Mouse (Mus musculus): ENCODE results near the gene Vmn1r77. TPM values are rescaled to one million over a fixed set of nuclear protein-coding genes. Genes with fewer than 3 reads are reported as not detected.

Gene Vmn1r77
- not detected in 2 replicates for polyA plus RNA-seq (2015; fragmentation: Nextera tagmentation; extraction: Ambion mirVana)

DNA sequence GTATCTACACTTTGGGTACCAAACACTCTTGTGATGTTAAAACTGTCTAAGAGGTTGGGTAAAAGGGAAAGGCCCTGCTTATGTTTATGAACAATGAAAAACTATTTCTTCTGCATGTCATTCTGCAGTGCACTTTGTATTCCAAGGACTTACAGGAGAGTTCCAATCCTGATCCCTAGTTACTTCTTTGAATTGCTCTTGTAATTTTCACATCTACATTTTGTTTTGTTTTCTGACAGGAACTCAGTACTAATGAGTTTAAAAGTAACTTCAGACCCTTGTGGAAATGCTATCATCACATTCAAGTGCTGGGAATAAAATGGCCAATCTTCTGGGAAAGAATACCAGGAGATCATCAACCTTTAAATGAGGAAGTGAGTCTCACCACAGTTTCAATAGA, at the start of gene Vmn1r77:
Gene Vmn1r77, plus strand, starts transcription at position 301 of the 400 bp plus-strand sequence.

Other genes starting within 250 kb of the Vmn1r77 start
- gene Vmn1r74, start 202.8 kb upstream of the Vmn1r77 start, polyA plus RNA-seq (2015; fragmentation: Nextera tagmentation; extraction: Ambion mirVana): not detected in 2 replicates
- gene Vmn1r75, start 162.1 kb upstream of the Vmn1r77 start, polyA plus RNA-seq (2015; fragmentation: Nextera tagmentation; extraction: Ambion mirVana): not detected in 2 replicates
- gene Vmn1r76, start 98.5 kb upstream of the Vmn1r77 start, polyA plus RNA-seq (2015; fragmentation: Nextera tagmentation; extraction: Ambion mirVana): not detected in 2 replicates
- not detected in 2 replicates for gene Vmn1r78, start 113.5 kb downstream of the Vmn1r77 start, polyA plus RNA-seq (2015; fragmentation: Nextera tagmentation; extraction: Ambion mirVana)
- gene Vmn1r79, start 134.5 kb downstream of the Vmn1r77 start, polyA plus RNA-seq (2015; fragmentation: Nextera tagmentation; extraction: Ambion mirVana): not detected in 2 replicates
- gene Vmn1r80, start 152.5 kb downstream of the Vmn1r77 start, polyA plus RNA-seq (2015; fragmentation: Nextera tagmentation; extraction: Ambion mirVana): not detected in 2 replicates
- gene Vmn1r81, start 231.5 kb downstream of the Vmn1r77 start, polyA plus RNA-seq (2015; fragmentation: Nextera tagmentation; extraction: Ambion mirVana): not detected in 2 replicates

Data from neural tube, postnatal 0 days (tissue).